Mouse (Mus musculus) monocyte, adult 2 months (primary cell): ENCODE measurements at regions not wholly inside any gene's neighbourhood (a gene's known extent, or its start where the extent isn't known, plus 50 kb on each side); places are given as distances from the start of the nearest gene placed in this dataset.

Experiments used
- DNase-seq, 2 experiments: peaks; one replicate each; pipeline ENCODE4 v3.0.0; 2022; ENCODE audit warnings: low spot score in 2 of 2, low read depth in 1 of 2

DNA sequence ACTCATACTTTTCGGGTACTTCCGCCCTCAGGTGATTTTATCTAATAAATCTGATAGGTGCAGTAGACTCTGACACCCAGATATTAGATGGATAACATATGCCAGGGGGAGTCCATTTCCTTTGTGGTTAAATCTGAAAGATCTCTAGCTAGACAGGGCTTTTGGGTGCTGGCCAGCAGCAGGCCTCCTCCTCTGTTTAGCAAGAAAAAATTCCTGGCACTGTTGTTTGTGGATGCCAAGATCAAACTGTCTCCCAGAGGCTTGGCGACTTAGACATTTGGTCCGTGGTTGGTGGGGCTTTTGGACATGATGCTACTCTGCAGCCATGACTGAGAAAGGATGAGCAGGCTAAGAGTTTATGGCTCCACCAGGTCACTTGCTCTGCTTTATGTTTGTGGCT is 287.5 kb upstream of the Usp25 start:
- DNase-seq, result no peak

DNA sequence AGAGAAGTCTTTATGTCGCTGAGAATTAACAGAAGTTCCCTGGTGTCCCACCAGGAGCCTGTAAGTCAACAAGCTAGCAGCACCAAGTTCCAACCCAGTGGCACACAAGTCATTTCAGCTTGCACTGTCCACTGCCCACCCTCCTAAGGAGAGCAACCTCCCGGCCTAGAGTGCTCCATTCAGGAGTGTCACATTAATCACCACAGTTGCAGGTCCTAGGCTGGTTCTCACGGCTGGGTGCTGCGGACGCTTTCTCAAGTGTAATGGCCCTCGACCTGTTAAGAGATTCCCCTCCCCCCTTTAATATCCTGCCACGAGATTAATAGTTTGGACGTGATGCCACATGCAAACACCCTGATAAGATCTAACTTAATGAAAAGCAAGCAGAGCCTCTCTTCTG is 288.2 kb upstream of the Usp25 start:
- no peak for DNase-seq

DNA sequence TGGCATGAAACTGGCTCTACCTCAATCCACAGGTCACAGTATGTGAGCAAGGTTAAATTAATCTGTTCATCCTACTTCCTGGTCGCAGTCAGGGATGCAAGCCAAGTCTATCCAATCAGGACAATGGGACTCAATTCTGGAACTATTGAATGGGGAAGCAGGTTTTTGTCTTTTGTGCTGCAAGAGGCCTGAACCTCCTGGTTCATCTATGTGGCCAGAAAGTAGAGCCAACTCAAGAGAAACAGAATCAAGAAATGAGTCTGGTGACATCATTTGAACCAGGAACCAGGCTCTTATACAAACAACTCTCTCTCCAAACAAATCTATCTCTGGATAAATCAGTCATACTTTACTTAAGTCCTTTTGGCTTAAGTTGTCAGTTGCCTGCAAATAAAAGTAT is 294.7 kb upstream of the Usp25 start:
- DNase-seq, result no peak

DNA sequence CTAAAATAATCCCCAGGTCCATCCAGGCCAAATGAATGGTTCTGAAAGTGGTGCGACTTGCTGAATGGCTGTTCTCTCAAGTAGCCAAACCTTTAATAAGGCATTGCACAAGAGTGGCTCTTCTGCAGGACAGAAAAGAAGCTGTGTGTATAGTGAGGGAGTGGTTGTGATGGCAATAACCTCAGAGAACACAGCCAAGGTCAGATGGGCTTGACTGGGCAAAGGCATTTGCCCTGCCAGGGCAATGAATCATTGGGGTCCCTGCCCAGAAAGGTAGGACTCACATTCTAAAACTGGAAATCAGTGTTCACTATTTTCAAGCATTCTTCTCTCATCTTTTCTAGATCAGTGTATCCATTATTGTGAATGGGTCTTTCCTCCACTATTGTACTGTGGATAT is 295.4 kb upstream of the Usp25 start:
- DNase-seq, result no peak

DNA sequence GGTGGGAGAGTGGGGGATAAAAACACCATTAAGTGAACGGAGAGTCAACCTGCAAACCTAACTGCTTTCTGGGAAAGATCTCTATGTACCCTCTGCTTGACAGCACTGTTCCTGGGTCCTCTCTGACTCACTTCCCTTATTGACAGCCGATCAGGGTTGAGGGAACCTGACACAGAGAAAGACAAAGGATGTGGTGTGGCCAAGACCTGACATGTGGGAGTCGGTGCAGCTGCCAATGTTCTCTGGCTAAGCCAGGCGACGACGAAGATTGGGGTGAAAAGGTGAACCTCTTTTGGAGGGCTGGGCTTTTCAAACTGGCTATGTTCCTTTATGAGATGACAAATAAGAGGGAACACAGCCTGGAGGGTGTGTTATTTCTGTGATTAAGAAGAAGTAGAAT is 318.6 kb upstream of the Usp25 start:
- no peak for DNase-seq

DNA sequence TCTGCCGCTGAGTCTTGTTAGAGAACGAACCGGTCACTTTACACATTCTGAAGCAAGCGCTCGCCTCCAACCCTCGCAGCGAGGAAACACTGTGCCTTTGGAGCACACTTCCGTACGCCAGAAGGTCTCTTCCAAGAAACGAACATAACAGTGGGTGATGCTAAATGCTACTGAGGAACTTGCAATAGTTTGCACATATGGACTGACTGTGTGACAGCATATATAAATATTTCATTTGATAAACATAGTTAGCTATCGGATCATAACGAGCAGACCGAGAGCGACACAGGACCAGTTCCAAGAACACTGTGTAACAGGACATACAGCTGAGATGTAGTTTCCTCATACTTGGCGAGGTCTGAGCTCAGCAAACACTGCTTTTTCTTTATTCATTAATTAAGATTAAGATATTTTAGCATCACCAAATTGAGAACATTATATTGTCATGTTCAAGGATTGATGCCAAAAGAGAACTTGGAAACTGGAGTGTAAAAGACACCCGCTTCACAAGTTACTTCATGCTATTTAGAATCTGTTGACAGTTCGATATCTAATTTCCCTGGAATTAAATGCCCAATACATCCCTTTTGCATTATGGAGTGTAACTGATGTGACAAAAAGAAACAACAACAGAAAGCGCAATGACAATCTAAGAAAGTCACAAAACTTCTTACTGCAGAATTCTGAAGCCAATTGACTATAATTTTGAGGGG is 314.3 kb upstream of the Nrip1 start:
- no peak for DNase-seq

DNA sequence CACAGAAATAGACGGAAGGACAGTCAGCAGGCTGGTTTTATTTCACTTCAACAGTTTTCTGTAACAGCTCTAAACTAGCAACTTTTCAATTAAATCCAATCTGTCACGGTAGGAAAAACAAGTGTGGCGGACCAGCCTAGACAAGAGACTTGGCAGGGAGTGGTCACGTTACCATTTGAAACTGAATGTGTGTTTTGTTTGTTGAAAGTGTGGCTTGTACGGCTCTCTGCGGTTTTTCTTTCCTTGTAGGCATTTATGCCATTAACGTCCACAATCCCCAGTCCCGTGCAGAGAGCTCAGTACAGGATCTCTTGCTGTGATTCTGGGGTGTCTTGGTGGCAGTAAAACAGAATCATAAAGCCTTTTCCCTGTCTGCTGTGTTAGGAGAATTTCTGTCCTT is 311.9 kb upstream of the Nrip1 start:
- DNase-seq, result no peak

DNA sequence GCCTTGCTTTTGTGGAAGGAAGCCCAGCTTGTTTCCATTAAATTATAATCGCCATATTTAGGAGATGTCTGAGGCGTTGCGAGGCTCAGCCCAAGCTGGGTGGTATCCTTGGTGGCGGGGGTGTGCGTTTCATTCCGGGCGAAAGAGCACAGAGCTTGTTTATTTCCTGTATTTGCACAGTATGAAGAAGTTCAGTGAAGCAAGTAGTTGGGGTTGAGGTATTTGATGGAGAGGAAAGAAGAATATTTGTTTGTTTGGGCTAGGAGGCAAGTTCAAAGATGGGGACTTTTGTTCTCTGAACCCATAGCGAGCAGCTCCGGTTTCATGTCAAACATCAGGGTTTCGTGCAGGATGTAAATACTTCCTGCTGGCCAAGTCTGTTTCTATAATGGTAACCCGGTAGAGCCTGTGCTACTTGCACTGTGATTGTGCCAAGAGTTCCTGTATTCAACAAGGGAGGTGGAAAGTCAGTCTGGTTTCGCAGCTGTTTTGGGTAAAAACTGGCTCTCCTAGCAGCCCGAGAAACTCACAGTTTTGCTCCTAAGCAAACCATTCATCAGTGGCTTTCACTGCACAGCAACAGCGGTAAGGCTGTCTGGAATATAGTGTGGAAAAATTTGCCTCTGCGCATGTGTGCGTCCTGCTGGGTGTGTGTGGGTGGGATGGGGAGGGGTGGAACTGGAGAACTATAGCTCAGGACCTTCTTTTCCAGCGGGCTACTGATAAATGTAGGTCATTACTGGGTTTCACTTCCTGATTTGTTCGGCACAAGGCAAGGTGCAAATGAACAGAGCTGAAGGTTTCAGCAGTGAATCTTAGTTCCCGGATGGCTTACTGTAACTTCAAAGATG is 306.7 kb upstream of the Nrip1 start:
- no peak for DNase-seq

DNA sequence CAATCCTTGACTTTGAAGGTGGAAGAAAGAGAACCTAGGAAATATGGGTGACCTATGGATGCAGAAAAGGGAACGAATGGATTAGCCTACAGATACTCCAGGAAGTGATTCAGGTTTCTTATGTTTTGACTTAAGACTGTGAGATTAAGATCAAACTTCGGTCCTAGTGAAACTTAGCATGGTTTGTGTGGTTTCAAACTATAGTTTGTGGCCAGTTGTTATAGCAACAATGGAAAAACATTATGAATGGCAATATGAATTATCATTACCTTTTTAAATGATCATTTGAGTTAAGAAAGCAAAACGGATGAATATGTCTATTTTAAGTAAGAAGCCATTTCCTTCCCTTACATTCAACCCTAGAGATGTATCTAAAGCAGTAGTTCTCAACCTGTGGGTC is 305.3 kb upstream of the Nrip1 start:
- DNase-seq, result no peak

DNA sequence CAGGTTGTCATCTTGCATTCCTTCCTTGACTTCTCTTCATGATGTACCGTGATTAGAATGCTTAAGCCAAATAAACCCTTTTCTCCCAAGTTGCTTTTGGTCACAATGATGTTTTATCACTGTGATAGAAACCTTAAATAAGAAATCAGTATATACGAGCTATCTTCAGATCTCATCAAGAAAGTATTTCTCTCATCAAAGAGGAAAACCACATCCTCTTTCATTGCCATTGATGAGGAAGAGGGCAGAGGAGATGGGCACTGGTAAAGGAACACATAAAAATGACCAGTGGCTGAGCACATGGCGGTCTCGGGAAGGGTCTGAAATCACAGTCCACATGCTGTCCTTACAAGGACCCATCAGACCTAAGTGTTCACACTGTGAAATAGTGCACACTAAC is 296.2 kb upstream of the Nrip1 start:
- no peak for DNase-seq

DNA sequence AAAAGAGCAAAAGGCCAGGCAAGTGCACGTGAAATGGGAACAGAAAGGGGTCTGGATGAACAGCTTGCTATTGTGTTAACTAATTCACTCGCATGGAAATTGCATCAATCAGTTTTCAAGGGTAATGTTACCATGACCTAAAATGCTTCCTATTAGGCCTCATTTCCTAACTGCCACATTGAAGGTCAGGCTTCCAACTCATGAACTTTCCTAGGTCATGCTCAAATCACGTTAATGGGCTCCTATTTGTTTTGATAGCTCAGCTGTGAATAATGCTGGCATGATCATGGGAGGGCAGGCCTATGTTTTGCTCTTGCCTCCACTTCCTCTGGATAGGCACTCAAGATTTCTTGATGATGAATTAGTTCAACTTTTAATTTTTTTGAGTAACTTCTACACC is 293.4 kb upstream of the Nrip1 start:
- DNase-seq, result no peak

DNA sequence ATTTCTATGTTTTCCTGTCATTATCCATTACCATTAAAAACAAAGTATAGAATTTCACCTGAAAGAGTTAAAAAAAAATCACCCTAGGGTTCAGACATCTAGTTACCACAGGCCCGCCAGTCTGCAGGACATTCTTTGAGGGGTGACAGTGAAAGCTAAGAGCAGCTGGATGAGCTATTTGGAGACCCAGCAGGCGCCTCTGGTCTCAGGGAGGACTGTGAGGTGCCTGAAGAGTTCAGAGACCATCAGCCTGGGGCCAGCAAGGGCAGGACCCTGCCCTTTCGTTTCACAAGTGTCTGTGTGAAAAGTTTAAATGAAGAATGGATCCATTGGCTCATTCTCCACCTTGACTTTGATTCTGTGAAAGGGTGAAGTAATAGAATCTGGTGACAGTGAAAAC is 281.5 kb upstream of the Nrip1 start:
- DNase-seq, result no peak

DNA sequence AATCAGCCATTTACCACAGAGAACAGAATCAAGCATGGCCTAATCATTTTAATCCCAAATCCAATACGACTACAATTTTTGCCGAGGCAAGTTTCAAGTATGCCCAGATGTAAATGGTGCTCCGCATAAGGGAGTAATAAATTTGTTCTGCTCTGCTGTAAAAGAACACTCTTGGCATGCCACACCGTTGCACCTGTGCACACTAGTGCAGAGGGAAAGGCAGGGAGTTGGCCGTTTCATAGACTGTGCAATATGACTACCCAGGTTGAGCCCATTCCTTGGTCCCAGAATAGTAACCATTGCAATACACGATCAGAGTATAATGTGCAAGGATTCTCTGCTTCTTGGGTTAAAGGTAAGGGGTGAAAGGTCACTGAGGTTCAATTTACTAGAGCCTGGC is 270.7 kb upstream of the Nrip1 start:
- DNase-seq, result no peak

DNA sequence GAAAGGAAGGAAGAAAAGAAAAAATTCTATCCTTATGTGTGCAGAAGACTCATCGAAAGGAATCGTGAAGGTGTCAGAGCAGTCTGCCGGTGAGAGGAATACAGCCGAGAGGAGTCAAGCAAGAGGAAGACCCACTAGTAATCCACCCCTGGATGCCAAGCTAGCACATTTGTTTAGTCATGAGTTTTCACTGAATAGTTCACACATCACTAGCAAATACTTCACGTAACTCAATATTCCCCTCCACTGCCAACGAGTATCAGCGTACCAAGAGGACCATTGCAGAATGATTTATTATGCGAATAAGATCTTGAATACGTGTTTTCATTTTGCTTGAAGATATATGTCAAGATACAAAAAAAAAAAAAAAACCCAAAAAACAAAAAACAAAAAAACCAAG is 270.2 kb upstream of the Nrip1 start:
- DNase-seq, result no peak

DNA sequence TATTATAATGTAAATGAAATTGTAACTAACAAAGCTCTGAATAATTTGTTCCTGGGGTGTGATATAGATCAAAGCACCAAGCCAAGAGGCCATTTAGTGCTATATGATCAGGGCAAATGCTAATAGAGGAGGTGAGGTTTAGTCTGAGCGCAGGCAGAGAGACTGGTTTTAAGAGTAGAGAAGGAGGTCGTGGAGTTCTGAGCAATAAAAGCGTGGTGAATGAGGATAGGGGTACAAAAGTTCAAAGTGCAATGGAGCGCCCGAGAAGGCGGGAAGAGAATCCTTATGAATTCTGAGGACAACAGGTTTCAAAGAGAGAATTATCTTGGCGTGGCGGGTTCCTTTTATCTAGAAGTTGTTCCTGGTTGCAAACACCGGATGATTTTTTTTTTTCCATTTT is 261.5 kb upstream of the Nrip1 start:
- no peak for DNase-seq

DNA sequence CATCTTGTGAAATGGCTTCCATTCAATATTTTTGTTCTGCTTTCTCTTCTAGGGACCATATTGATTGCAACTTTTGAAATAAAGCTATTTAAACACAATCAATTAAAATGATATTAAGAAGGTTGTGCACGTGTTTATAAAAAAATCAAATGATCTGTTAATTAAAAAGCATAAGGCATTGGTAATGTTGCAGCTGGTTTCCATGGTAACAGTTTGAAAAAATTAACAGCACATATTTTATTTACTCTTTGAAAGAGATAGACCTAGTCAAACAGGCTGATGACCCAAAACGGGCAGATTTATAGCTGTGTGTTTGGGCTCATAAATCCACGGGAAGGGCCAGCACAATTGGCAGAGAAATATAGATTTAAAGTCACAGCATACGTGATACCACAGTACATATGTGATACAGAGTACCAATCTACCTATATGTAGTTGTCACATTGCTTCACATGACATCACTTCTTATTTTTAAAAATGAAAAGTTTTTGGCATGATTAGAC is 260.6 kb upstream of the Nrip1 start:
- DNase-seq, result no peak

DNA sequence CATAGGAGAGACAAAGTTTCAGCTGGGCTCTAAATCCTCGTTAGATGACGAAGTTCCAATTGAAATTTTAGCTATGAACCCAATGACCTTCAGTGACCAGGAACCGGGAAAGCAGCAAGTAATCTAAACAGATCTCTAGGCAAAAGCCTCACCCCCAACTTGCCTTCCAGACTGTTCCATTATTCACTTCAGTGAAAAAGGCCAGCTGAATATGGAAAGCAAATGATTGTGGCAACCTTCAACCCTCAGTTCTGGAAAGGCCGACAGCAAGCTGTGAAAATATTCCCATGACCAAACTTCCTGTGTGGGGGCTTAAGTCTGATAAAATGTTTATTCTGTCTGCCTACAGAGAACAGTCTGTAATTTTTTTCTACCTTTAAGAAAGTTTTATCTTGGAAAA is 252.5 kb upstream of the Nrip1 start:
- DNase-seq, result no peak

DNA sequence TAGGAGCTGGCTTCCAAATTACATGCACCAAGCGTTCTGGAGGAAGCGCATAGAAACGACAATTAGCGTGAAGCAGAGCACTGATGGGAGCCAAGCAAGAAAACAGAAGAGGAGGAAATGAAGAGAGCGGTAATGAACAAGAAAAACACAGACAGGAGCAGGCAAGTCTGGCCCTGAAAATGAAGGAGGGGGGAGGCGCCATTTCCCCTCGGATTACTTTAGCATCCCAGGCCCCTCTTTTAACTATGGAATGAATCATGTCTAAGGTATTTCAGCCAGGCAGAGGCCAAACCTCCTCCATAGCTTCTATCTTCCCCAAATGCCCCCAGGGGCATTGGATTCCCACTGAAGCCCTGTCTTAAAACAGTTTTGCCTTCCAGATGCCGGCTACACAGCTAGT is 248.1 kb upstream of the Nrip1 start:
- DNase-seq, result no peak

DNA sequence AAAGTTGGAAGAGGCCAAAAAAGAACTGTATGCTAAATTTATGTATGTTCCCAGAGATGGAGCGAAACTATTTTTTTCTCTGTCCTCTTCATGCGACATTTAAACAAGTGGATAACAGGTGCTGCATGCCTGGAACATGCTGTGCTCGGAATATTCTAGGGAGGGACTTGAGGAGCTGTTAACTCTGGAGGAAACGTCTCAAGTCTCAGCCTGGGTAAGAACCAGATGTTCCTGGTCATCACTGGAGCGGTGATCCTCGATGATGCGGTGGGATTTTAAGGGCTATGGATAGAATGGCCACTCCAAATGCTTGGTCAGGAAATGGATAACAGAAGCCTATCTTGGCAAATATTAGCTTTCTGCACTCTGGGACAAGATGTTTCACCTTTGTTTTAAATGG is 244.7 kb upstream of the Nrip1 start:
- DNase-seq, result no peak

DNA sequence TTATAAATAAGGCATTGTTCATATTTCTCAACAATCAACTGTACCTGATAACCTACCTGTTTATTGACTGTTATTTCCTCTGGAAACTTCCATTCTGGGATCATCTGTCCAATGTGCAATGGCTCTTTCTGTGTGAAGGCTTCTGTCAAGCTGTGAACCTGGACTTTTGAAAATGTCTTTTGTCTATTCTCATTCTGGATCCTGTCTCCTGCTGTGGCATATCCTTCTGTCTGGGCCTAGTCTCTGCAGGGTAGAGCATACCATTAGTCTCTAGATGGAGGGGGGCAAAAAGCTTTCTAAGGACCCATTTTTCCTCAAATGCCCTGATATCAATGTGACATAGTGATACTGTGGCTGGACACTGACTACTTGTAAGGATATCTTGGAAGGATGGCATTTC is 237.4 kb upstream of the Nrip1 start:
- no peak for DNase-seq

DNA sequence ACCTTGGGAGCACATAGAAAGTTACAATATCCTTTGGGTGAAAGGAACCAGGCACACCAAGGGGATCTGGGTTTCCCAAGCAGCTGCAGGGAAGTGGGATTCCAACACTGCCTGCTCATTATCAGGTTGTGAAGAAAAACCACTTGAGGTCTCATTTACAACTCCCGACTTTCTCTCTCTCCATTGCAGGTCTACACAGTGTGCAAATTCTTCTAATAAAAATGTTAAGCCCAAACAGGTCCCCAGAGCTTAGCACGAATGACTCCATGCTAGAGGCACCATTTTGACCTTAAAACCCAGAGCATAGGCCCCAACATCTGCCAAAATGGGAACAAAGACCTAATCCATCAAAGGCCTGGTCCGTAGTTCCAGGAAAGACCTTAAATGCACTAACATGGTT is 231.3 kb upstream of the Nrip1 start:
- DNase-seq, result no peak

DNA sequence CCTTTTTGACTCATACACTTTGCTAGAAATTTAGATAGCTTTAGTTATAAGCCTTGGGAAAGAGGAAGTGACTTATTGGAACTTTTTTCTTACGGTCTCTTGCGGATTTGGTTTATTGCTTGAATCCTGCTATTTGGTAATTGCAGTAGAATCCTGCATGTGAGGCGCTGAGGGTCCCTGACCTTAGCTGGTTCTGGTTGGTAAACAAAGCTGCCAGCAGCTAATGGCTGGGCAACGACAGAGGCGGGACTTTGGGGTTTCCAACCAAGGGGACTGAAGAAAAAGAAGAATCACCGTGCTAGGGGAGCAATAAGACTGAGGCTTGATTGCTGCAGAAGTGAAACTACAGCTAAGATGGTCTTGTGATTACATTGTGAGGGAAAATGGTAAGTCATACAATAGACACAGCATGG is 230.2 kb upstream of the Nrip1 start:
- peak; percentile 2 to 10 for DNase-seq

DNA sequence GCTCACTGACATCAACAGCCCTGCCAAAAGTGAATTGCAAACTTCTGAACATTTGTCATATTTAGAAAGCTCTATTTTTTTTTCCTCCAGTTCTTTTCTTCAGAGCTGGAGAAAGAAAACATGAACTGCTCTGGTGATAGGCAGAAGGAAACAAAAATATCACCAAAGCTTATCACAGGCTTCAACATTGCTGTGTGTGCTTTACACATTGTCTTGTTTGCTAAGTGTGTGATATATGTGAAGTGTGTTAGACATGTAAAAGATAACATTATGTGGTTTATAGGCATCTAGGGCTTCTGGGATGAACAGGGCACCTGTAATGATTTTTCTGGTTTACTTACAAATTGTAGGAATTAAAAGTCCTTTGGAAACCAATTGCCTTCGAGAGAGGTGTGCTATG is 229.8 kb upstream of the Nrip1 start:
- no peak for DNase-seq
